Mouse (Mus musculus) thymus, postnatal 25 days (tissue): ENCODE results near the gene Tln2.

Experiments
- DNase-seq: peaks from one replicate; pipeline ENCODE4 v3.0.0; 2022

Tln2 gene

DNA sequence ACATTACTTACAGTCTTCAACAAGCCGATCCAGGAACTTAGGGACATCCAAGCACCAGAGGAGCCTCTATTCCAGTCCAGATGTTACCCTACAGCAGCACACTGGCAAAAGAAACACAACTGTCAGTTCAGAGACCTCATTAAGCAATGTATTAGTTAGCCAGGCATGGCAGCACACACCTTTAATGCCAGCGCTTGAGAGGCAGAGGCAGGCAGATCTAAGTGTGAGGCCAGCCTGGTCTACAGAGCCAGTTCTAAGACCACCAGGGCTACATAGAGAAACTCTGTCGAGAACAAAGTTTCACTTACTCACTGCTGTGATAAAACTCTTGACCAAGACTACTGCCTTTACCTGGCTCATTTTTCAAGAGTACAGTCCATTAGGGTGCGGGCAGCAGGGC, at the start of gene Tln2:
TSS of gene Tln2 (minus strand) at position 101 of the 400 bp plus-strand sequence.
- no peak for DNase-seq

- no peak for DNase-seq
Observed at GRCm38 (mm10) chr9:67609226-67609625, 49.7 kb upstream of the Tln2 start.

DNA sequence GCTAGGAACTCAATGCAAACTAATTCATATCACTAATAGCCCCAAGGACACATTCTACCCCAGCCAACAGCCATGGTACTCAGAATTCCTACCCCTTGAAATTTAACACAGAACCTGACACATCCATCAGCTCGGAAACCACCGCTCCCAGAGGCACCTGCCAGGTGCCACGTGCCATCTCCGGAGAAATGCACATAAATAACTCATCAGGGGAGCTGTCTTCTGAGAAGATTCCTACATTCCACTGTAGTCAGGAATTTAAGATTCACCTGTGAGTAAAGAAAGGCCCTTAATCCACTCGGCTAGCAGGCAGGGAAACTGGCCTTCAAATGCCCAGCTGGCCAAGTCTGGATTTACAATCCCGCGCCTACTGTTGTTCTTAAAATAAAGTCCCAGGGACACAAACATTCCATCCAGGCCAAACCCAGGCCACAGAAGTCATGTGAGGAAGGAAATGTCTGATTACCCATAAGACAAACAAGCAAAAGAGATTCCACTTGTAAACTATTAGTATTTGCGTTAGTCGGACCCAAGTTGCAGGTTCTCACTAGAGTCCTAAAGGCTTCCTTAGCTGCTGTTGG, 48.4 kb upstream of the Tln2 start:
- DNase-seq: no peak

DNA sequence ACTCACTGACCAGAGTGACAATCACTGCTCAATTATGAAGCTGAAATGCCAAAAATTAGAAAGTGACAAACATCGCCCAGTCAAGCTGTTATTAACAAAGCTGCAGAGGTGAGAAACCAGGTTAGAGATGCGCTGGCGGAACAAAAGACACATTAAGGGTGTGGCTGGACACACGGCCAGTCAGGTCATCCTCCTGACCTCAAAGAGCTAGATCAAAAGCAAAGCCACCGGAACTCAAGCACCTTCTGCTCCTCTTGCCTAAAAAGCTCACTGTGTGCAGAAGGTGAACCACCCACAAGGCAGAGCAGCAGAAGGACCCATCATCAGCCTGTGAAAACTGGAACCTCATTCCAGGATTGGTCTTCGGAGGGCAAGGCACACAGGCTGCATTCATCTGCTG, 47.8 kb upstream of the Tln2 start:
- no peak for DNase-seq

DNA sequence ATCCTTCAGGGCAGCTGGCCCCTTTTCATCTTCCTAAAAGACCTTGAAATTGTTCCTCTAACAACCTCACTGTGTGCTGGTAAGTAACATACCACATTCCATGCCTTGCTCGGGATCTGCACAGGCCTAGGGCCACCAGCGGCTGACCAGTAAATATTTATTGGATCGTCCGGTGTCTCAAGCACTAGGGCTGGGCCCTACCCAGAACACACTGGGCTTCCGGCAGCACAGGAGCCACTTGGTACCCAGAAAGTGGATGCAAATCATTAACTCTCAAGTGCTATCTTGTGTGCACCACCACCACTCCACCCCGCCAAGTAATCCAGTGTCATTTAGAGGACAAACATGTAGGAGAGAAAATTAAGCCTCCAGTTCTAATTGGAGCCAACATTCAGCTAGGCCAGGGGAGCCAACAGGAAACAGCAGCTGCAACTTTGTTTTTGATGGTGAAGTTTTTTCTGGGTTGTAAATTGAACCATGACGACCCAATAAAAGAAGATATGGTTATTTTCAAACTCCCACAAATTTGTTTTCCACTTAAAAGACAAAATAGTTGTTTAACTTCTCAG, 46.4 kb upstream of the Tln2 start:
- DNase-seq: no peak

DNA sequence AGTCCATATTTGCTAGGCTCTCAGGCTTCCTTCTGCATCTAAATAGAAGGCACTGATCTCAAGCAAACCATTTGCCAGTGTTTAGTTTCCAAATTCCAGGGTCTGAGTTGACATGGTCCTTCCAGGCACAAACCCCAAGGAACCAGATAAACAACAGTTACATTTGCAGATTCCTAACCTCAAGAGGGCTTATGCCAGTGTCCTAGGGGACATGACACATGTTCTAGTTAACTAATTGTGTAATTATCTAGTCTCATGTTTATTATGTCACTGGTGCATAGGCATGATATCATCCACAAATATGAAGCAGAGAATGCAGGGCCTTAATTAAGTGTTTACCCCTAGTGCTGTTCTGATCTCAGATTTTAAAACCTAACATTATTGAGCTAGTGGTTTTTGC, 45.4 kb upstream of the Tln2 start:
- no peak for DNase-seq

DNA sequence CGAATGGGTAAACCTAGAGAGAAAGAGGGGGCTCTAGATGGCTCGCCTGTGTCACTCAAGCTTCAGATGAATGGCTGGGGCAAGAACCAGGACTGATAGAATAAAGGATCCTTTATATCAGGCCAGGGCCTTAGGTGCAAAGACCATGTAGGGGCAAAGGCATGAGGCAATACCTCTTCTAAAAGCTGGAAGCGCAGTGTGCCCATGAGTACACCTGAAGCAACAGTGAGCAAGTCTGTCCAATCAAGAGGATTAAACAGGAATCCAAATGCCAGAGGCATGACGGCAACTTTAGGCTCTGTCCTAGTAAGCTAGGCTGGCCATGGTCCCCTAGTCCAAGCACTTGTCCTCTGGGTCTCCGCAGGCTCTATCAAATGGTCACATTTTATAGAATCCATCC, 42.8 kb upstream of the Tln2 start:
- no peak for DNase-seq

DNA sequence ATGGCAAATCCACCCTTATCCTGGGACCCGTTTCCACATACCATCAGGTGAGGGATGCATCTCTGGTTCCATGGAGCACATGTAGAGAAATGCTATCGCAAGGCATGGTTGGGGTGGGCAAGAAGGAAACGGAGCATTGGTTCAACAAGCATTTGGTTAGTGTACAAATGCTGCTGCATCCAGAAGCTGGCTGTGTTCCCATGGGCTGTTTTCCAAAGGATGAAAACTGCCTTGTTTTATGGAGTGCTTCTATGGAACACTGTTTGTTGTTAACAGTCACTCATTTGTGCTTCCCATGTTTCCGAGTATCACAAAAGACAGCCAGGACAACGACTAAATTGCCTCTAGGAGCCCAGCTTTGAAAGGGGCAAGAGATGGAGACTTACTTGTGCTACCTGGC, 35.7 kb upstream of the Tln2 start:
- DNase-seq: no peak

DNA sequence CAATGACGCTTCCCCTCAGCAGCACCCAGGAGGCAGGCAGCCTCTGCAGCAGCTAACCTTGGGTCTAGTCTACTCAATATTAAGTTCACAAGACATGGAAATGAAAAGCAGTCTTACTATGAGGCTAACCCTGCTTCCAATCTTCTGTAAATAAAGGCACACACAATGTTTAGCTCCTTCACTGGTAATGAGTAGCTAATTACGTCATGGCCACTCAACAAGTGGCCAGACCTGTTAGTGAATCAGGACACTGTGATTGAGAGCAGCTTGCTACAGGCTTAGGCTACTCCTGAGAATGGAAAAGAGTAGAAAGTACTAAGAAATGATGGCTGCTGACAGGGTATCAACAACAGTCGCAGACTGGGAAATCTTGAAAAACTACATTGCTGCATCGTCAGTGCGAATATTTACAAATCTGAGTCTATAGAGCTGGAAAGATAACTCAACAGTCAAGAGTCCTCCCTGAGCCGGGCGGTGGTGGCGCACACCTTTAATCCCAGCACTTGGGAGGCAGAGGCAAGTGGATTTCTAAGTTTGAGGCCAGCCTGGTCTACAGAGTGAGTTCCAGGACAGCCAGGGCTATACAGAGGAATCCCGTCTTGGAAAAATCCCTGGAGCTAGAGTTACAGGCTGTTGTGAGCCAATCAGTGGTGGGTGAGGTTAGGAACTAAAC, 34.1 kb upstream of the Tln2 start:
- DNase-seq: no peak

DNA sequence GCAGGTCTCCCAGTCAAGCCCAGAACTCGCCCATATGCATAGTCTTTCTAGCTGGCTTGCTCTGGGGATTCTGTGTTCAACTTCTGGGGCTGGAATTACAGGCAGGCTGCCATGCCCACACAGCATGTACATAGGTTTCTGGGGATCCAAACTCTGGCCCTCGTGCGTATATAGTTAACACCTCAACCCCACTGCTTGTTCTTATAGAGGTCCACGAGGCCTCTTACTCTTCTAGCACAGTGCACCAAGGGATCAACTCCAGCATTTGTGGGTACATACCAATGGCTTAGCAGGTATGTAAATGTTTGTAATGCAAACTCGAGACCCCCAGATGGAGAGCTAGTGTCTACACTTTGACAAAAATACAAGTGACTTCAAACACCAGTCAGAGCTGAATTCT, 33.2 kb upstream of the Tln2 start:
- DNase-seq: no peak

DNA sequence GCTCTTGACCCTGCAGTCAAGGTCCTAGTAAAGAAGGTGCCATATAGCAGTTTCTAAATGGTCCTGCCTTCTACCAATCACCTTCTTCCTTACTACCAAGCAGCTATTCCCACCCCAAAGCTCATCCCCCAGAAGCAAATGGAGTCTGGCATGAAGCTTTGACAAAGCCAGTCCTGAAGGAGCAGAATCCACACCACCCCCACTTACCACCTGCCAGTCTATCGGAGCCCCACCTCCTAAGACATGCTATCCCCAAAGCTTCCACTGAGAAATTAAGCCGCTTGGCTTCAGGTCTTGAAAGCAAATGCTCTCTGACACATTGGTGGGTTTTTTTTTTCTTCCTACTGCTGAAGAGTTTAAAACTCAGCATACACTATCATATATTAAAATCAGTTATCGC, 27.6 kb upstream of the Tln2 start:
- DNase-seq: no peak

DNA sequence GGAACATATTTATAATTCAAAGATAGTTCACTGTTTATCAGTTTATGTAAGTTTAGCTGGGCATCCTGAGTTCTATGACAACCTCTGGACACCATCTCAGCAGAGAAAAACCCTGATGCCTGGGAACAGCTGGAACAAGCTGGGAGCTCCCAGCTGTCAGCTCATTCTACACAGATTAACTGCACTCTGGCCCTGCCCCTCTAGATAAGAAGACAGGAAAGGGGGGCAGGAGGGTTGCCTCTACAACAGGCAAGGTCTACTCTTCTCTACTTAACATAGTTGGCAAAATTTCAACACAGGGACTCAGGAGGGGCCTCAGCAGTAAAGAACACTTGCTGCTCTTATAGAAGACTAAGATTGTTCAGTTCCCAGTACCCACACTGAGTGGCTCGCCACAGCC, 27.0 kb upstream of the Tln2 start:
- DNase-seq: no peak

GRCm38 (mm10) chr9:67584871-67585270, 25.4 kb upstream of the Tln2 start:
- no peak for DNase-seq

GRCm38 (mm10) chr9:67581581-67582280, 22.2 kb upstream of the Tln2 start:
- no peak for DNase-seq

- no peak for DNase-seq
Observed at GRCm38 (mm10) chr9:67579541-67579940, 20.0 kb upstream of the Tln2 start.

DNA sequence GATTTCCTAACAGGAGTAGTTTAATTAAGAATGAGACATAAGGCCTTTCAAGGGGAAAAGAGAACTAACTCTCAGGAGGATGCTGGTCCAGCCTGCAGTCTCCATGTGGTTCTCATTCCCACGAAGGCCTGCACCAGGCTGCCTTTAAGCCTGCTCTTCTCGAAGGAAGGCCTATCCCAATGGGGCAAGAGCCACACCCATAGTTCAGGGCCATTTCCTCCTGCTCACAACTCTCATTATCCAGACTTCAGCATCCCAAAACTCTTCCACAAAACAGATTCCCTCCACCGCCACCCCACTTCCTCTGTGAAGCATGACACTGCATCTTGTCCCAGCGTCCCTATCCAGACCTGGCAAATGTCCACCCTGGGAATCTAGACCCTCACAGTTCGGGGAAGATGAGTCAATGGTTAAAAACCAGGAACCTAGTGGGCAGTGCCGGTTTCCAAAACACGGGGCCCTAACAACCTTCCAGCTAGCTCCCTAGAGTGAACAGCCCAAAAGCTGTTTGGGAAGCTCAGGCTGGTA, 15.3 kb upstream of the Tln2 start:
- no peak for DNase-seq

DNA sequence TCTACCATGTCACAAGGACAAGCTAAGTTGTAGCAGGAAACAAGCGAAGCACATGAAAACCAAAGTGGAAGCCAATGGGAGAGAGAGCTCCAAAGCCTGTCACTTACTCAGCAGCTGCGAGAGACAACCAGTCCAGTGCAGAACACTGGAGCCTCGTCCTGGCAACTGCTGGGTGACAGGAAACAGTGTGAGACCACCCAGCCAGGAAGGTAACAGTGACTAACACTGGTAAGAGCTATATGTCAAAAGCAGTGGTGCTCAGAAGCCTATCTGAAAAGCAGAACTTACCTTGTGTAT, 14.1 kb upstream of the Tln2 start:
- DNase-seq: no peak

GRCm38 (mm10) chr9:67572790-67573682, 13.5 kb upstream of the Tln2 start:
- DNase-seq: no peak

DNA sequence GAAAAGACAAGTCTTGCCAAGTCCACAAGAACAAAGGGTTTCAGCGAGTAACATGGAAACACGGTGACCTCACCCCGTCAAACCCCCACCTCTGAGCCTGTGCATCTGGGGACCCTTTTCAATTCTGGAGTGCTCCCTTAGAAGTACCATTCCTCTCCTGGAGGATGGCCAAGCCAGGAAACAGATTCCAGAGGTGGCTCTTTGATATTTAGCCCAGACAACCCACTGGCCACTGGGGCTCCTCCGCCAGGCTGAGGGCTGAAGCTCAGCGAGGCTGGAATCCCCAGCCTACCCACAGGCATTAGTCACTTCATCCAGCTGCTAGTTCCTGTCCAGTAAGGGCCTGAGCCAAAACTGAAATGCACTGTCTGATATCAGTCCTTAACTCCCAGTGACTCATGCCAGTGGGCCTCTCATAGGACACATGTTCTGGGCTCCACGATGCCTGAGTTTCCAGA, 6.3 kb upstream of the Tln2 start:
- DNase-seq: no peak

- DNase-seq: no peak
Observed at GRCm38 (mm10) chr9:67549811-67550501, 9.5 kb downstream of the Tln2 start.

- DNase-seq: no peak
Observed at GRCm38 (mm10) chr9:67549332-67549731, 10.2 kb downstream of the Tln2 start.

GRCm38 (mm10) chr9:67546650-67547049, 12.9 kb downstream of the Tln2 start:
- DNase-seq: no peak
